Mouse (Mus musculus) C2C12 (cell line): ENCODE data around the gene Tm9sf2. TPM values are rescaled to one million over a fixed set of nuclear protein-coding genes. Genes with fewer than 3 reads are reported as not detected.

Source experiments
- H3K27me3 ChIP-seq: one replicate; pipeline ENCODE4 v1.6.1; 2011; ENCODE audit not compliant: control insufficient read depth, insufficient read depth, insufficient read length
- H3K36me3 ChIP-seq: one replicate; pipeline ENCODE4 v1.6.1; 2011; ENCODE audit not compliant: control insufficient read depth, insufficient read depth
- H3K4me3 ChIP-seq: one replicate; pipeline ENCODE4 v1.5.1; 2011; ENCODE audit warnings: mild to moderate bottlenecking, control low read depth; ENCODE audit not compliant: poor library complexity, insufficient read depth, severe bottlenecking
- H3K79me2 ChIP-seq: one replicate; pipeline ENCODE4 v1.6.1; 2011; ENCODE audit not compliant: control insufficient read depth, insufficient read depth
- H3K79me3 ChIP-seq: one replicate; pipeline ENCODE4 v1.6.1; 2011; ENCODE audit warnings: low read depth, control low read depth
- H3ac ChIP-seq: one replicate; pipeline ENCODE3; 2011; ENCODE audit warnings: low read depth; ENCODE audit not compliant: control insufficient read depth, insufficient read length
- CEBPB ChIP-seq: IDR thresholded peaks from one replicate; pipeline ENCODE4 v1.6.1; 2011; ENCODE audit warnings: low read depth, mild to moderate bottlenecking, control low read depth, moderate library complexity
- CTCF ChIP-seq: IDR thresholded peaks from one replicate; pipeline ENCODE4 v1.5.1; 2011; ENCODE audit not compliant: control insufficient read depth, insufficient read depth, insufficient read length
- FOSL1 ChIP-seq: IDR thresholded peaks from one replicate; pipeline ENCODE4 v1.8.0; 2011; ENCODE audit warnings: mild to moderate bottlenecking, low read length; ENCODE audit not compliant: poor library complexity, insufficient read depth, severe bottlenecking
- MAX ChIP-seq: IDR thresholded peaks from one replicate; pipeline ENCODE4 v1.6.1; 2011; ENCODE audit warnings: mild to moderate bottlenecking, control low read depth
- MYOD1 ChIP-seq: IDR thresholded peaks from one replicate; pipeline ENCODE4 v1.6.1; 2011; ENCODE audit warnings: low read depth; ENCODE audit not compliant: control insufficient read depth, insufficient read length
- MYOG ChIP-seq: IDR thresholded peaks from one replicate; pipeline ENCODE4 v1.6.1; 2011; ENCODE audit not compliant: control insufficient read depth, insufficient read length; ENCODE audit errors: extremely low read depth
- USF1 ChIP-seq: IDR thresholded peaks from one replicate; pipeline ENCODE4 v1.6.1; 2011; ENCODE audit warnings: low read depth, mild to moderate bottlenecking, control low read depth, moderate library complexity
- polyA plus RNA-seq: library from polyadenylated mRNA; unstranded; fragments of >200 nt; fragmentation: generic; extraction: Trizol; gene quantifications from one replicate; pipeline ENCODE4 v1.2.1, GENCODE M21; 2012; ENCODE audit warnings: missing spikeins

Tm9sf2 gene
- polyA plus RNA-seq, 1 experiment: 44.6 TPM

- Histone ChIP-seq H3K79me2 (no peaks in the 10 kb centered on the region), H3K4me3 (no peak overlapping the region), H3K27me3 (peaks cover 3% of the 10 kb centered on the region), H3K36me3 (no peaks in the 10 kb centered on the region), H3ac (no peak overlapping the region), H3K79me3 (no peaks in the 10 kb centered on the region)
- no peak for TF ChIP-seq USF1
Observed at GRCm38 (mm10) chr14:122176263-122176798, 69.5 kb downstream of the Tm9sf2 start.

GRCm38 (mm10) chr14:122179262-122179661 is 72.4 kb downstream of the Tm9sf2 start:
- Histone ChIP-seq H3K4me3 (no peak overlapping the region), H3K79me2 (no peaks in the 10 kb centered on the region), H3K27me3 (peaks cover 3% of the 10 kb centered on the region), H3K79me3 (no peaks in the 10 kb centered on the region), H3K36me3 (no peaks in the 10 kb centered on the region), H3ac (no peak overlapping the region)
- no peak for TF ChIP-seq CEBPB
- TF ChIP-seq MYOD1: no peak
- no peak for TF ChIP-seq FOSL1
- TF ChIP-seq USF1: no peak
- TF ChIP-seq MYOG: no peak
- no peak for TF ChIP-seq CTCF
- TF ChIP-seq MAX: no peak

GRCm38 (mm10) chr14:122181078-122181814 is 74.4 kb downstream of the Tm9sf2 start, which contains the start of gene Clybl:
Gene Clybl (plus strand): TSS chr14:122181704.
- Histone ChIP-seq H3ac (peak within 1 kb of the TSS; percentile 86), H3K27me3 (no peaks in the 10 kb centered on the region), H3K79me2 (no peaks in the 10 kb centered on the region), H3K4me3 (peak within 1 kb of the TSS; percentile 52), H3K79me3 (no peaks in the 10 kb centered on the region), H3K36me3 (no peaks in the 10 kb centered on the region)
- peak; percentile 28 for TF ChIP-seq CTCF
- no peak for TF ChIP-seq CEBPB

- H3K36me3 ChIP-seq: no peaks in the 10 kb centered on the region
- no peaks in the 10 kb centered on the region for H3K79me3 ChIP-seq
- H3K79me2 ChIP-seq: no peaks in the 10 kb centered on the region
- H3ac ChIP-seq: peak overlapping the region; percentile 86
- H3K4me3 ChIP-seq: peak overlapping the region; percentile 52
- no peaks in the 10 kb centered on the region for H3K27me3 ChIP-seq
- TF ChIP-seq USF1 (no peak), CEBPB (no peak), FOSL1 (no peak), MYOG (no peak), MAX (no peak)
Observed at GRCm38 (mm10) chr14:122181815-122182157, 74.9 kb downstream of the Tm9sf2 start.

- H3K27me3 ChIP-seq: no peaks in the 10 kb centered on the region
- H3K36me3 ChIP-seq: no peaks in the 10 kb centered on the region
- H3ac ChIP-seq: no peak overlapping the region
- no peaks in the 10 kb centered on the region for H3K79me3 ChIP-seq
- H3K4me3 ChIP-seq: peak overlapping the region; percentile 52
- TF ChIP-seq MAX (no peak), FOSL1 (no peak), USF1 (no peak), CEBPB (no peak), CTCF (no peak), MYOD1 (no peak), MYOG (no peak)
- no peaks in the 10 kb centered on the region for H3K79me2 ChIP-seq
Observed at GRCm38 (mm10) chr14:122182220-122182619, 75.4 kb downstream of the Tm9sf2 start.

GRCm38 (mm10) chr14:122183974-122184373 is 77.1 kb downstream of the Tm9sf2 start:
- Histone ChIP-seq H3K4me3 (no peak overlapping the region), H3K79me2 (no peaks in the 10 kb centered on the region), H3K79me3 (no peaks in the 10 kb centered on the region), H3K36me3 (no peaks in the 10 kb centered on the region), H3ac (no peak overlapping the region), H3K27me3 (no peaks in the 10 kb centered on the region)
- TF ChIP-seq CTCF: no peak
